Mouse (Mus musculus): ENCODE measurements around the gene Klk13. TPM values are rescaled to one million over a fixed set of nuclear protein-coding genes. Genes with fewer than 3 reads are reported as not detected.

Klk13 gene
- polyA plus RNA-seq, 1 experiment from 2014 or later, result 3.9 TPM

- 38% methylated on average over 7 of the region's 7 CpGs for WGBS
- H3K4me1 ChIP-seq (replicated peaks; ENCODE audit: control insufficient read depth, insufficient read depth, low read length), result no peaks in the 10 kb centered on the region
- ATAC-seq (ENCODE audit: low read depth), result no peak
- H3K27ac ChIP-seq (ENCODE audit: low read length), result no peak overlapping the region
- H3K36me3 ChIP-seq (ENCODE audit: control insufficient read depth, insufficient read depth, low read length), result no peaks in the 10 kb centered on the region
- H3K4me3 ChIP-seq (ENCODE audit: low read length), result no peak overlapping the region
- H3K9me3 ChIP-seq (ENCODE audit: control insufficient read depth, low read length), result no peaks in the 10 kb centered on the region
- H3K4me2 ChIP-seq (ENCODE audit: low read depth, low read length), result no peak overlapping the region
- no peak overlapping the region for H3K9ac ChIP-seq (ENCODE audit: low read length)
- no peaks in the 10 kb centered on the region for H3K27me3 ChIP-seq (ENCODE audit: control insufficient read depth, insufficient read depth, low read depth, low read length)
These were observed 63.1 kb downstream of the Klk13 start for GRCm38 (mm10) chr7:43775311-43776057.

GRCm38 (mm10) chr7:43776506-43776905 lies 64.1 kb downstream of the Klk13 start:
- H3K4me2 ChIP-seq (ENCODE audit: low read depth, low read length), result no peak overlapping the region
- WGBS, result 80% methylated on average over 5 of the region's 5 CpGs

More at GRCm38 (mm10) chr7:43776506-43776905, 64.1 kb downstream of the Klk13 start:
- no peak for ATAC-seq (ENCODE audit: low read depth)
- Histone ChIP-seq H3K4me1 (replicated peaks; ENCODE audit: control insufficient read depth, insufficient read depth, low read length) (no peaks in the 10 kb centered on the region), H3K36me3 (ENCODE audit: control insufficient read depth, insufficient read depth, low read length) (no peaks in the 10 kb centered on the region), H3K9ac (ENCODE audit: low read length) (no peak overlapping the region), H3K9me3 (ENCODE audit: control insufficient read depth, low read length) (no peaks in the 10 kb centered on the region), H3K4me3 (ENCODE audit: low read length) (no peak overlapping the region), H3K27ac (ENCODE audit: low read length) (no peak overlapping the region), H3K27me3 (ENCODE audit: control insufficient read depth, insufficient read depth, low read depth, low read length) (no peaks in the 10 kb centered on the region)

Other genes starting within 250 kb of the Klk13 start
- 2.8 and 3.7 TPM in 2 replicates for gene Vsig10l, start 249.4 kb upstream of the Klk13 start, polyA plus RNA-seq (2015; fragmentation: Nextera tagmentation; extraction: Ambion mirVana)
- 0.15 and 0.38 TPM in 2 replicates for gene Iglon5, start 222.5 kb upstream of the Klk13 start, polyA plus RNA-seq (2015; fragmentation: Nextera tagmentation; extraction: Ambion mirVana)
- not detected in 2 replicates for gene 4931406B18Rik, start 206.6 kb upstream of the Klk13 start, polyA plus RNA-seq (2015; fragmentation: Nextera tagmentation; extraction: Ambion mirVana)
- gene Cd33, start 168.1 kb upstream of the Klk13 start, polyA plus RNA-seq (2015; fragmentation: Nextera tagmentation; extraction: Ambion mirVana), result 2.2 and 2.3 TPM in 2 replicates
- gene Zfp658, start 150.3 kb upstream of the Klk13 start, polyA plus RNA-seq (2015; fragmentation: Nextera tagmentation; extraction: Ambion mirVana), result 4.3 TPM in 2 replicates
- gene Zfp719, start 133.0 kb upstream of the Klk13 start, polyA plus RNA-seq (2015; fragmentation: Nextera tagmentation; extraction: Ambion mirVana), result 14.1 and 15.8 TPM in 2 replicates
- 0.41 and 0.80 TPM in 2 replicates for gene Zfp819, start 105.4 kb upstream of the Klk13 start, polyA plus RNA-seq (2015; fragmentation: Nextera tagmentation; extraction: Ambion mirVana)
- not detected in 2 replicates for gene Ceacam18, start 77.9 kb upstream of the Klk13 start, polyA plus RNA-seq (2015; fragmentation: Nextera tagmentation; extraction: Ambion mirVana)
- 1.2 and 2.2 TPM in 2 replicates for gene Siglece, start 52.4 kb upstream of the Klk13 start, polyA plus RNA-seq (2015; fragmentation: Nextera tagmentation; extraction: Ambion mirVana)
- 13.0 and 13.1 TPM in 2 replicates for gene Ctu1, start 40.6 kb upstream of the Klk13 start, polyA plus RNA-seq (2015; fragmentation: Nextera tagmentation; extraction: Ambion mirVana)
- gene Klk14, start 22.1 kb upstream of the Klk13 start, polyA plus RNA-seq (2015; fragmentation: Nextera tagmentation; extraction: Ambion mirVana), result not detected in 2 replicates
- not detected in 2 replicates for gene Klk12, start 56.3 kb downstream of the Klk13 start, polyA plus RNA-seq (2015; fragmentation: Nextera tagmentation; extraction: Ambion mirVana)
- gene Klk11, start 62.0 kb downstream of the Klk13 start, polyA plus RNA-seq (2015; fragmentation: Nextera tagmentation; extraction: Ambion mirVana), result 0.41 and 0.75 TPM in 2 replicates
- 4.6 and 6.4 TPM in 2 replicates for gene Klk10, start 68.5 kb downstream of the Klk13 start, polyA plus RNA-seq (2015; fragmentation: Nextera tagmentation; extraction: Ambion mirVana)
- gene Klk9, start 79.3 kb downstream of the Klk13 start, polyA plus RNA-seq (2015; fragmentation: Nextera tagmentation; extraction: Ambion mirVana), result 0.14 and 0.33 TPM in 2 replicates
- gene Klk8, start 85.0 kb downstream of the Klk13 start, polyA plus RNA-seq (2015; fragmentation: Nextera tagmentation; extraction: Ambion mirVana), result 24.2 TPM in 2 replicates
- gene Klk7, start 98.7 kb downstream of the Klk13 start, polyA plus RNA-seq (2015; fragmentation: Nextera tagmentation; extraction: Ambion mirVana), result not detected in 2 replicates
- not detected in 2 replicates for gene Klk6, start 111.9 kb downstream of the Klk13 start, polyA plus RNA-seq (2015; fragmentation: Nextera tagmentation; extraction: Ambion mirVana)
- gene Klk5, start 129.4 kb downstream of the Klk13 start, polyA plus RNA-seq (2015; fragmentation: Nextera tagmentation; extraction: Ambion mirVana), result not detected in 2 replicates
- not detected in 2 replicates for gene Klk4, start 168.6 kb downstream of the Klk13 start, polyA plus RNA-seq (2015; fragmentation: Nextera tagmentation; extraction: Ambion mirVana)
- not detected in 2 replicates for gene Klk15, start 221.2 kb downstream of the Klk13 start, polyA plus RNA-seq (2015; fragmentation: Nextera tagmentation; extraction: Ambion mirVana)
- not detected in 2 replicates for gene Klk1b8, start 238.1 kb downstream of the Klk13 start, polyA plus RNA-seq (2015; fragmentation: Nextera tagmentation; extraction: Ambion mirVana)

Data from lung, embryonic 16.5 days (tissue).